Mouse (Mus musculus) right cerebral cortex, postnatal 4 days (tissue): ENCODE results near the gene Krtap8-1.

Experiments used
- DNase-seq: peaks from one replicate; pipeline ENCODE4 v3.0.0-alpha.2; 2022

Krtap8-1 gene

DNA sequence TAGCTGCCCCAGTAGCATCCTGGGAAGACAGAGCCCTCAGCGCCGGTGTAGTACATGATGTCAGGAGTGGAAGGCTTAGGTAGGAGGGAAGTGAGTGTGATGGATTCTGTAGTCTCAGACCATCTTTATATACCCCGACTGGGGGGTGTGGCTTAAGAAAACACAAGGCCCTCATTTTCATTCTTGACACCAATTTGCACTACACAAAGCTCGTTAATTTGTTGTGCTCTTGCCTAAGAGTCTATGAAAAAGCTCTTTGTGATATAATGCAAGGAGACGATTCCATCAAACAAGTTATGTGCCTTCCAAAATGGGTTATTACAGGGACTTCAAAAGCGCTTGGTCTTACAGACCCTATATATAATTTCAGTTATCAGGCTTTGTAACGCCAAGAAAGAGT lies at the start of gene Krtap8-1:
TSS of gene Krtap8-1 (minus strand) at position 101 of the 400 bp plus-strand sequence.
- no peak for DNase-seq

DNA sequence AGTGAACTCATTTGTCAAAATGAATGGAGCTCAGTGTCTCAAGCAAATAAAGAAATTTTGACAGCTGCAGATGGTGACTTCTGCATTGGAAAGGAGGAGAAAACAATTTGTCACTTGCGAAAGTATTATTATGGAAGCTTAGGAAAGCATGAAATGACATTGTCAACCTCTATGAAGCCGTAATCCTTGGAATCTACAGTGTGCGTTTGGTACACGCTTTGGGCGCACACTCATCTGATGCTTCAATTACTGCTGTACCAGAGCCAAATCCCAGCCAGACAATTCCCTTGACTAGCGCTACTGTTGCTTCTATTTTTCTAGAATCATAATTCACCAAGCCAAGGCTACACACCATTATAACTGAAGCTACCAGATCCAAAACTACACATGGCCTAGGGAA lies 49.6 kb upstream of the Krtap8-1 start:
- no peak for DNase-seq

DNA sequence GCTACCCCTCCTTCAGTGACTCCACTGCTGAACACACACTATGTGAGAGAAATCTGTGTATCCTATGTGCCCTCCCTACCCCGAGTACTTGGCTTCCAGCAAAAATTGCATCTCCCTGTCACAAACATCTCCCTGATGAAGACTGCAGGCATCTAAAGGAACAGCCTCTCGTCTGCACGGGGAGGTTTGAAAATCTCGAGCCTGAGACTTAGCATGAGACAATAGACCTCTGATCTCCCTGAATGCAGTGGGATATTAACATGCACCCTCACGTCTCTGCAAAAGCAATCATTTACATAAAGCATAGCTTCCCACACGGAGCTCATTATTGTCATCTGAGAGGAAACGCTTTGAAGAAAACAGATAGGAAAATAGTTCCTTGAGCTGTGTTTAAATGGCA lies 42.8 kb upstream of the Krtap8-1 start:
- no peak for DNase-seq

DNA sequence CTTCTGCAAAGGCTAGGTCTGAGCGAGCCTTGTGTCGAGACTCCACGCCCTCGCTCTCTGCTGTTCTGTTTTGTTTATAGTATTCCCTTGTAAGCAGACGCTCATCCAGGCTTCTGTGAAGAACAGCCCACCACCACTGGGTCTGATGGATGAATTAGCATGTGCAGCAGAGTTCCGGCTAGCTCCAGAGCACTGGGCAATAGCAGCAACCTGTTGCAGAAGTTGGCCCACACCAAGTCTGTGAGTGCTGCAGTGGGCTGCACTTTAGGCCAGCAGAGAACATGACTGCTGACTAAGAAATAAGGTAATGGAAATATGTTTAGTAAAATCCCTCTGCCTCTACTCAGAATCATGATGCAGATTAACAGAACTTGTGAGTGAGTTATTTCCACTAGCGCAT lies 42.1 kb upstream of the Krtap8-1 start:
- DNase-seq, result no peak

DNA sequence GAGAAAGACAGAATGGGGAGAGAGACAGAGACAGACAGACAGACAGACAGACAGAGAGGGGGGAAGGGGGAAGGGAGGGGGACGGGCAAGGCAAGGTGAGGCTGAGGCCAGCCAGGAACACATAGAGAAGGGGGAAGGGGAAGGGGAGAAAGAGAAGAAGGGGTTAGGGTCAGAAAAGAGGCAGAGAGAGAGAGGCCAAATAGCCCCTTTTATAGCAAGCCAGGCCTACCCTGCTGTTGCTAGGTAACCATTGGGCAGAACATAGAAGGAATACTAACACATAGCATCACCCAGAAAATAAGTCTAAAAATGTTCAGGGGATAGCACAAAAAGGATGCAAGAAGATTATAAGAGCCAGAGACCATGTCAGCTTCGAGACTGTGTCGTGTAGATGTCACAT lies 40.6 kb upstream of the Krtap8-1 start:
- DNase-seq, result no peak

DNA sequence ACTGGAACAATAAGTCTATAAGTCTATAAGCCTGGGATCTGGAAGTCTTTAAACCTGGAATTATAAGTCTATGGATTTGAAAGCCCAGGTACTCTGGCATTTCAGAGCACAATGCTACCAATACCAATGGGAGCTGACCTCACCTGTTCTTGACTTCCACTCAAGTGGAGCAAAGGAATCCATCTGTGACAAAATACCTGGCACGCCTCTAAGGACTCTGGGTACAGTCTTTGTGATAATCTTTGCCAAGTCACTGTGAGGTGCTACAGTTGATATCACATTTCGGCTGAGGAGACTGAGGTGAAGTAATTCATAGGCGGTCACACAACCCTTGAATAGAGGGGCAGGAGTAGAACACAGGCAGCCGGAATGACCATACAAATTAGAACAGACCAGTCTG lies 33.2 kb upstream of the Krtap8-1 start:
- no peak for DNase-seq

DNA sequence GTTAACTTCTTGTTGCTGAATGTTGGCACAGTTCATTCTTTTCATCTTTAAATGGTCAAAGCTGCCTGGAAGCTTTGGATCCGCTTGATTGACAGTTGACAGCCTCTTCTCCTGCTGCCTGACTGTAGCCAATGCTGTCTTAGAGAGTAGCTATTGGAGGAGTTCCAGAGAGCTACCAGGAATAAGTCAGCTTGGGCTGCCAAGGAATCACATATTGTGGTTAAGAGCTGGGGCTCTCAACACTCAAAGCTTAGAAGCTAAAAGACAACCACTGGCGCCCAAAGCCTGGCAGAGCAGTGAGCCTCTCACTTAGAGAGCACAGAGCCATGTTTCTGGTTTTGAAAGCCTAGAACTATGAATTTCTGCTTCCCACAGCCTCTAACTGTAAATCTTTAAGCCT lies 32.8 kb upstream of the Krtap8-1 start:
- peak; percentile 14 for DNase-seq

GRCm38 (mm10) chr16:89520091-89520490 lies 32.3 kb upstream of the Krtap8-1 start:
- DNase-seq, result no peak

DNA sequence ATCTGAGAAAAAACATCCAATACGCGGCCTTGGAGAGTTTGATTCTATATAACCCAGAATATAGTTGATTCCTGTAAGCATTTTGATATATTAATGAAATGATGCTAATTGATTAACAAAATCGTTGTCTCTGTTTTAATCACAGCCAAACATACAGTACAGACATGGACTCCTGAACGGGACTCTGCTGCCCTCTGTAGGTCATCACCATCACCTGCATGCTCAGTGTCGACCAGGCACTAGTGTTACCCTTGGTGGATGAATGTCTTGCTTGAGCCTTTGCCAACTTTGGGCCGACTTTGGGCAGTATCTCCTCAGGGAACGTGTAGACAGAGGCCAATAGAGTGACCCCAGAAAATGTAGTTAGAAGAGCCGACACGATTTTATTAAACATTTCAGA lies 29.9 kb upstream of the Krtap8-1 start:
- no peak for DNase-seq

DNA sequence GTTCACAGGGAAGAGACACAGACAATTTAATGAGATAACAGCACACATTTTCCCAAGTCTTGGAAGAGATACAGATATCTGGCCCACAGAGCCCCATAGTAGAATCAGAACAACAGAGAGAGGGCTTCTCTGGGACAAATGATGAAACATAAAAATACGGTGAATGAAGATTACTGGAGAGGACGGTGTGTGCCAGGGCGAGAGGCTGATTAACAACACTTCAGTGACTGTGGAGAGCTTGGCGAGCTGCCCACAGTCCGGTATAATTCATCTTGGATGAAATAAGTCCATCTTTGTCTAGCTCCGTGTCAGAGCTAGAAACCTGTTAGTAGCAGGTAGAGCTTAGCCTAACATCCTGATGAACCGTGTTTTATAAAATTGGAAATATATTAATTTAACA lies 25.7 kb upstream of the Krtap8-1 start:
- DNase-seq, result no peak

DNA sequence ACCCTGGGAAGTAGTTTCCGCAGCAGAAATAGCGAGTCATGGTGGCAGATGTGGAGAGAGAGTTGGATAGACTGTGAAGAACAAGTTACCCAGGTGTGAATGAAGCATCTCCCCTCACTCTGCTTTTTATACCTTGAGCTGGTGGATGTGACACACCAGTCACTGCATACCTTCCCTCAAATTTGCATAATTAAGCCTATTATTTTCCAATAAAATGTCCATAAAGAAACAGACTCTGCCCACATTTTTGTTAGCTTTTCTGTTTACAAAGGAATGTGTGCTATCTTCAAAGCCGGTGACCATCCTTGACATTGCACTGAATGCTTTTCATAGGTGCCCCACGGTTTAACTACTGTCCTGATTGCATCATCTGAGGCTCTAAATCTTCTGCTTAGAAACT lies 20.5 kb upstream of the Krtap8-1 start, which contains the start of gene Krtap7-1:
TSS of gene Krtap7-1 (minus strand) at position 101 of the 400 bp plus-strand sequence.
- DNase-seq, result no peak

DNA sequence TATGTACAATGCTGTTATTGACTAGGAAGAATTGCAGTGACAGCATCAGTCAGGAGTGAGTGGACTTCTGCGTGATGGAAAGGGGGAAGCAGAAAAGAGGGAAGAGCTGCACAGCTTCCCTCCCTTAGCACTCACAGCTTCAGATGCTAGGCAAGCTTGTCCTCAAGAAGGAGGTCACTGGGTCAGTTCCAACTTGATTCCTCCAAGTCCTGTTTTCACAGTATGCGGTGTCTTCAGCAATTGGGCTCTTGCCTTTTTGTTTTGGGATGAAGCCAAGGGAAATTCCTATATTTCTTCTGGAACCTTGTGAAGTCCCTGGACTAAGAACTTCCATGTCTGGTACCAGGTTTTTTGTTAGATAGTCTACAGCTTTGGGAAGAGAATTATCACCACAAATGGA lies 15.8 kb upstream of the Krtap8-1 start:
- no peak for DNase-seq

- no peak for DNase-seq
These were observed 14.1 kb upstream of the Krtap8-1 start for GRCm38 (mm10) chr16:89501870-89502269.

- DNase-seq, result no peak
These were observed 9.2 kb upstream of the Krtap8-1 start for GRCm38 (mm10) chr16:89497002-89497401.

DNA sequence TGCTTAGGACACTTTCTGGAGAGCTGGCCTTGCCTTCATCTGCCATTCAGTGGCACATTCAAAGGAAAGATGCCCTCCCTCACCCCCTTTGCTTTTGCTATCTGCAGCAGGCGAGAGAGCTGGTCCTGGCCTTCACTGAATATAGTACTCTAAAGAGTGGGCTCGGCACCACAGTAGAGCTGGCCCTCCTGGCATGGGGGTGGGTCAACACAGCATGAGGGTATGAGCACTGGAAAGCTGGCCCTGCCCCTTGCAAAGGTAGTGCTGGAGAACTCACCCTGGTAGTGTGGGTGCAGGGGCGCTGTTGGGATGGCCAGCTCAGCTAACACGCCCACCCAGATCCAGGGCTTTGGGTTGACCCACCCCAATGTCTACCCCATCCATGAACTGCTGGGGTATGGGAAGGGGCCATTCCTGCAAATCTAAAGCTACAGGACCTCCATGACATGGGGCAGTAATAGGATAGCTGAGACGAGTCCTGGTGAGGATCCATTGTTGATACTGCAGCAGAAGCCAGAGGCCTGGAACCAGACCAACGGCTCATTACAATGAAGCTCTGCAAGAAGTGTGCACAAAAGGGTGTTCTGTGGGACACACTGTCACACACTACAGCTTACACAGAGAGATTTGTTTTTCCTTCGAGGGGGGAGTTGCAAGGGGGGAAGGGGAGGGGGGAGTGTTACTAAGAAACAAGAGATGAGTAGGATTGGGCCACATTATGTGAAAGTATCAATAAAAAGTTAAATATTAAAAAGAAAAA lies 7.8 kb upstream of the Krtap8-1 start:
- no peak for DNase-seq

DNA sequence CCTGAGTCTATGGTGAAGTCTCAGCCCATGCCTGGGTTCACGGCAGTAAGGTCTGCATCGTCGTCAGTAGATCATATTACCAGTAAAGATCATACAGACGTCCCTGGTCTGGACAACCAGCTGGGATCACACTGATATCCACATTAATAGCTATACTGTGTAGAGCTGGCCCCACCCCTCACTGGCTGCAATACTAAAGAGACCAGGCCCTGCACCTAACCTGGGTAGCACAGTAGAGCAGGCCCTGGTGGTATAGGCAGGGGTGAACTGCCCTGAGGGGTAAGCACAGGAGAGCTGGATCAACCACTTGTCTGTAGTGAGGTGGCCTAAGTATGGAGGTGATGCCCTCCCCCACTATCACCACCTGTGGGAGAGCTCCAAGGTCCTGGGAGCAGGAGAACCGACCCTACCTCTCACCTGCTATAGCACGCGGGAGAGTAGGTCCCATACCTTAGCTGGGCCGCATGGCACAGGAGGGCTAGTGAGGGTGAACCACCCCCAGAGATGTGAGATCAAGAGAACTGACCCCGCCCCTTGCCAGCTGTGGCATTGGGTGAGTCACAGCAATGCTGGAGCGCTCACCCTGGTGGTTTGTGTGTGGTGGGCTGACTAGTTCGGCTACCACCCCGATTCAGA lies 10.0 kb downstream of the Krtap8-1 start:
- no peak for DNase-seq

- DNase-seq, result no peak
These were observed 26.6 kb downstream of the Krtap8-1 start for GRCm38 (mm10) chr16:89461189-89461588.
